Comparison of ENCODE assay signal across 8 mouse cellular contexts in the genomic region with DNA sequence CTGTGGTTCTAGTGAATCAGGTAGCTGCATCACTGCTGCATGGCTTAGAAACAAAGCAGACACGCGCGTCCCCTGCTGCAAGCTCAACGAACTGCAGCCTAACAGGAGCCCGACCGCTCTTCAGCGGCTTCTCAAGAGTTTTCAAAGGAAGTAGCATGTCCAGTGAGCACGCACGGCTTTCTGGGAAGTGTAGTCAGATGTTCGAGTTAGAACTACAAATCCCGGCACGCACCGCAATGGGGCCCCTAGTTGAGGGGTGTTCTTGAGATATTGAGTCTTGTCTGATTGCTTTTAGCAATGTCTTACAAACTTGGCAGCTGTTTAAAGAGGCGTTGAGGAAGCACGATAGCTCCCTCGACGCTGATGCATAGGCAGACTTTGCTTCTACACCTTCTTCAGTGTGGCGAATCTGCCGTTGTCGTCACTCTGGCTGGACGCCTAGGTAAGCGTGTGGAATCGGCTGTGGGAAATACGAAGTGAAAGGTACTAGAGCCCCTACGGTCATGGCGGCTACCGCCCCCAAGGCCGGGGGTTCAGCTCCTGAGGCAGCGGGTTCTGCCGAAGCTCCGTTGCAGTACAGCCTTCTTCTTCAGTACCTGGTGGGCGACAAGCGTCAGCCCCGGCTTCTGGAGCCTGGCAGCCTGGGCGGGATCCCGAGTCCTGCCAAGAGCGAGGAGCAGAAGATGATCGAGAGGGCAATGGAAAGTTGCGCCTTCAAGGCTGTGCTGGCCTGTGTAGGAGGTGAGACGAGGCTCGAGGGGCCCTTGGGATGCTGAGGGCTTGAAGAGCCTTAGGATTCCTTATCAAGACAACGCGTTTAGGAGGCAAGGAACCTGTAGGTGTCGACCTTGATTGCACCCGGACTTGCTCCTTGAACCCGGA. TPM values are rescaled to one million over a fixed set of nuclear protein-coding genes. Genes with fewer than 3 reads are reported as not detected.
DNase-seq lines count a peak whose midpoint lies in the region; ATAC-seq and TF ChIP-seq lines count a peak whose summit lies in the region.

A gene (plus strand): TSS at position 251 of the 882 bp plus-strand sequence.

- H3K4me2 ChIP-seq in lung, postnatal 0 days (replicated peaks; ENCODE audit: low read depth, low read length) = peak within 1 kb of the TSS; percentile 92

- H3K36me3 ChIP-seq in hindbrain, embryonic 10.5 days = peaks cover 21% of the 10 kb centered on the region
- H3K36me3 ChIP-seq in lung, postnatal 0 days (ENCODE audit: insufficient read depth, low read length) = no peaks in the 10 kb centered on the region

- H3K4me3 ChIP-seq in hindbrain, embryonic 10.5 days = peak within 1 kb of the TSS; percentile 91
- H3K4me3 ChIP-seq in lung, postnatal 0 days (ENCODE audit: low read depth, low read length) = peak within 1 kb of the TSS; percentile 88

- no peaks in the 10 kb centered on the region for H3K9me3 ChIP-seq in hindbrain, embryonic 10.5 days
- no peaks in the 10 kb centered on the region for H3K9me3 ChIP-seq in lung, postnatal 0 days (ENCODE audit: low read length)

- under 1% methylated on average over 46 of the region's 46 CpGs for WGBS in hindbrain, embryonic 10.5 days
- under 1% methylated on average over 46 of the region's 46 CpGs for WGBS in lung, postnatal 0 days

- H3K27ac ChIP-seq in hindbrain, embryonic 10.5 days = peak within 1 kb of the TSS; percentile 94
- H3K27ac ChIP-seq in lung, postnatal 0 days (ENCODE audit: low read length) = peak within 1 kb of the TSS; percentile 64

- peaks cover 17% of the 10 kb centered on the region for H3K4me1 ChIP-seq in hindbrain, embryonic 10.5 days (replicated peaks)
- no peaks in the 10 kb centered on the region for H3K4me1 ChIP-seq in lung, postnatal 0 days (ENCODE audit: insufficient read depth, low read depth, low read length)

- ATAC-seq in frontal cortex, adult (ENCODE audit: low TSS enrichment) = peak; percentile 97
- ATAC-seq in lung, postnatal 0 days = peak; percentile 97

- peak; percentile 54; the same call in 1 of the 2 replicates for TF ChIP-seq EP300 in lung, postnatal 0 days (IDR thresholded peaks at IDR 0.05)

- 0 out of 2 replicates have a peak, but pooled peaks cover 10% of the 10 kb centered on the region for H3K27me3 ChIP-seq in hindbrain, embryonic 10.5 days (ENCODE audit: insufficient read depth, poor library complexity, severe bottlenecking)
- H3K27me3 ChIP-seq in lung, postnatal 0 days (replicated peaks; ENCODE audit: insufficient read depth, low read length) = no peaks in the 10 kb centered on the region

- peak within 1 kb of the TSS; percentile 94 for H3K9ac ChIP-seq in lung, postnatal 0 days (replicated peaks; ENCODE audit: low read depth)

- peak; percentile 97 for DNase-seq in MN1 (ENCODE audit: low spot score)
- peak; percentile 99 for DNase-seq in cerebellum, adult 9-10 months
- DNase-seq in hindbrain, embryonic 10.5 days (ENCODE audit: low spot score) = peak; percentile 98
- peak; percentile 98 for DNase-seq in layer of hippocampus, adult 9-11 months
- peak; percentile 98 for DNase-seq in lung, postnatal 0 days (ENCODE audit: low spot score)
- DNase-seq in ovary, postnatal 14 days (ENCODE audit: low spot score) = peak; percentile 96
- peak; percentile 98 for DNase-seq in thymus, postnatal 14 days

- TF ChIP-seq CTCF in lung, postnatal 0 days (IDR thresholded peaks at IDR 0.05) = peak; percentile 99

RNA-seq across cellular contexts. Expression of the gene that starts here (rescaled TPM):
- polyA plus RNA-seq in hindbrain, embryonic 10.5 days (2016; fragmentation: Nextera tagmentation; extraction: Ambion mirVana) = 123 and 148 TPM in 2 replicates
- polyA plus RNA-seq in lung, postnatal 0 days (2015; fragmentation: Nextera tagmentation; extraction: Ambion mirVana) = 64.4 and 81.7 TPM in 2 replicates

Comparison
In these comparisons a context has a peak if more than half of its experiments do, and no peak if none do; other contexts are left out.
1. Peak in every context shown above with its lines: DNase-seq, ATAC-seq, H3K4me3 ChIP-seq and H3K27ac ChIP-seq.